ENCODE assay signal across 14 mouse cellular contexts in the genomic region with DNA sequence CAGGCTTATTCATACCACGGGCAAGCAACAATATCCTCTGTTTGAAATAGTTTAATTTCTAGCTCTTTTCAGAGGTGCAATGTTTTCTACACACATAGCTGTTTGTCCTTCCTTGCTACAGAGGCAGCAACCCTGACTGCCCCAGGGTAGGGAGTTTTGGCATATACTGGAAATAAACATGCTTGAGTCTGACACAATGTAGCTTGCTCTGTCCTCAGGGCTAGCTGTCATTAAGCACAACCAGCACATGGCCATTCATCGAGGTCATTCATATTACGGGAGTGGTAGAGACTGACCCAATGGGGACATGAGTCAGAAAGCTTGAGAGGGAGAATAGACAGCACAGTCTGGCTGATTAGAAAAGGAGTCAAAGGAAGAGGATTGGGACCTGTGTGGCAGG.
A peak's percentile ranks its signal among the peaks of the same experiment; 100 is the strongest.
DNase-seq lines count a peak whose midpoint lies in the region.
"Had no signal": no experiment of that assay in that cellular context is flagged by ENCODE, and none has a peak within 500 bp of the region (broad histone marks: within the 10 kb centered on the region; RNA-seq: fewer than 3 reads in every experiment).

No protein-coding gene starts in this region.

- DNase-seq in adrenal gland, adult (ENCODE audit: inconsistent age in 2 of 2, low spot score in 1 of 2), result peak; percentile 42 to 91
- DNase-seq in adrenal gland, postnatal 25 days, result no peak
- peak; percentile 12 to 34 for DNase-seq in kidney, adult 8-10 months
- no peak for DNase-seq in kidney, adult 18-20 months
- peak; percentile 14 for DNase-seq in 3T3-L1 (ENCODE audit: low read depth, low spot score)
- peak; percentile 68 for DNase-seq in adrenal gland, adult 8-10 months
- no peak for DNase-seq in testis, postnatal 14 days (ENCODE audit: low spot score)
- DNase-seq in right cerebral cortex, postnatal 4 days, result no peak
- DNase-seq: cerebellum, adult 2 months; cerebellum, postnatal 14 days; gastrocnemius, postnatal 14 days; heart, postnatal 10 days; lung, postnatal 36 days; thymus, postnatal 14 days had no signal

Comparison
In these comparisons a context has a peak if more than half of its experiments do, and no peak if none do; other contexts are left out.
1. DNase-seq: peak in adrenal gland, adult (2 of 2), kidney, adult 8-10 months (2 of 2), 3T3-L1 (single experiment) and adrenal gland, adult 8-10 months (single experiment); none in adrenal gland, postnatal 25 days (single experiment), kidney, adult 18-20 months (single experiment), testis, postnatal 14 days (single experiment) and right cerebral cortex, postnatal 4 days (single experiment).